Mouse (Mus musculus): ENCODE measurements at regions not wholly inside any gene's neighbourhood (a gene's known extent, or its start where the extent isn't known, plus 50 kb on each side); places are given as distances from the start of the nearest gene placed in this dataset.

DNA sequence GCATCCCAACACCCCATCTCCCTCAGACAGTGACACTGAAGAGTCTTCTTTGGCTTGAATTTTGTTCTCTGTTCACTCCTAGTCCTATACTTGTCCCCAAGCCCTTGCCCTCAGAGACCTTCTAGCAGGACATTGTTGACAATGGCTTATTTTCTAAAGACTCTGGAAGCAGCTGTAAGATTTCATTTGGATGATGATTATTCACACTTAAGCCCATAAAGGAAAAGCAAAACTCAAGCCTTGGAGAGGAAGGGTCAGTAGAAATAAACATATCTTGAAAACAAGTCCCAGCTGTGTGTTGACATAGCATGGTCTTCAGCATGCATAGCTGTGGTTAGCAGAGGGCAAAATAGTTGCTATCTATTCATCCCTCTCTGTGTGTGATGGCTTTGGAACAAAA lies 59.9 kb upstream of the Cdh11 start:
- no peak for DNase-seq (ENCODE audit: low read depth)

DNA sequence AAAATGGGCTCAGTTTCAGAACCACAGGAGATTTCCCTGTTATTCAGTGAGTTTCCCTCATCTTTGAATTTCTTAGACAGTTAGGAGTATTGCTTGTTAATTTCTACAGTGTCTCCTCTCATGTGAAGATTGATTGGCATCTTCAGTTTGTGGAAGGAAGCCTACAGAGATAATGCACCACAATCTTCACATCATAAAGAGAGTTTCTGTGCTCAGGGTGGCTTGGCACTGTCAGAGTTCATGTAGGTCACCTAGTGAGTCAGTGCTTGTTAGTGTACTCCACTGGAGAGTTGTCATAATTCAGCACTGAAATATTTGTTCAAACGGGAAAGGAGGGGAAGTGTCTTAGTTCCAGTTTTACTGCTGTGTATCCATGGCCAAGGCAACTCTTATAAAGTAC lies 74.6 kb upstream of the Cdh11 start:
- no peak for DNase-seq (ENCODE audit: low read depth)

DNA sequence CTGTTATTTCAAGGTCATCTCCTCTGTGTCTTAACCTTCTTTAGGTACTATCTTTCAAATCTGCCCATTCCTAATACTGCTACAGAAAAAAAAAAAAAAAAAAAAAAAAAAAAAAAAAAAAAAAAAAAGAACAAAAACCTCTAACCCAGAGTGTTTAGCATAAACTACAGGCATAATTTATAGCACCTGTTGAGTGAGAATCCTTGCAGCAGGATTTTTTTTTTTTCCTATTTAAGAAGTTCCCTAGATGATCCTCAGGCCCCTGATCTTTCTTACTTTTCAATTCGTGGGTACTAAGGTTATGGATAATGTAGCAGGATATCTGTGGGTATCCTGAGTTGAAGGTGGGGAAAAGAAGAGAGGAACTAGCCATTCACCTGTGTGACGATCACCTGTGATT lies 114.1 kb upstream of the Cdh11 start:
- DNase-seq (ENCODE audit: low read depth): no peak

GRCm38 (mm10) chr8:102900662-102901061 lies 115.2 kb upstream of the Cdh11 start:
- no peak for DNase-seq (ENCODE audit: low read depth)

DNA sequence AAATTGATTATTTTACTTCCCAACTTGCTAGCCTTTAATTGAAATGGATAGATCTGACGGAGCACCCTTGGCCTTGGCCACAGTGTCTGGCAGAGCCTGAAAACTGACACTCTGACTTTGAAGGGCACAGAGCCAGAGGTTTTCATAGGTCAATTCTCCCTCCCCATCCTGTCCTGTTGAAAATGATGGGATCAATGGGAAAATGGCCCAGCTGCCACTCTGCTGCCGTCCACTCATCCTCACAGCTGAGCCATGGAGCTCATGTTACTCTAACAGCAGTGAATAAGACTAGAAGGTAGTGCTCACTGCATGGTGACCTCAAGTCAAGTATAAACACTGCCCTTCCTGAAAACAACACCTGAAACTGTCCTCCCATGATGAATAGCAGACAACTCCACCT lies 122.0 kb upstream of the Cdh11 start:
- DNase-seq (ENCODE audit: low read depth): no peak

DNA sequence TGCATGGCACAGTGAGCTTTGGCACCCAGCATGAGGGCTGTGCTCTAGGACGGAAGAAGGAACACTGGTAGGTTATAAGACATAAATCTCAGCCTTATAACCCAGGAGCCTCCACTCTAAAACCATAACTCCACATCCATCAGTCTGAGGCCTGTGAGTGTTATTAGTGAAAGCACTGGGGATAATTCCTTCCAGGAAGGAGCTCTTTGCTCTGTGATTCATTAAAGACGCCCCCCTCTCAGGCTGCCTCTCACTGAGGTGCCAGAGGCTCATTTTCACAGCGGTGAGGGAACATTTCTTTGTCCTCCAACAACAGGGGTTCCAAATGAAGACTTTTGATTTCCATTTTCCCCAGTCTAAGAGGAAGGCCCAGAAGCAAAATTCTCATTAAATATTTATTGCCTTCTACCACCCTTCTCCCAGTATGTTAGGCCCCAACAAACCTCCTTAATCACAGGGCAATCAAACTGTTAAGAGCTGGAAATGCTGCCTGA lies 145.9 kb upstream of the Cdh11 start:
- no peak for DNase-seq (ENCODE audit: low read depth)

DNA sequence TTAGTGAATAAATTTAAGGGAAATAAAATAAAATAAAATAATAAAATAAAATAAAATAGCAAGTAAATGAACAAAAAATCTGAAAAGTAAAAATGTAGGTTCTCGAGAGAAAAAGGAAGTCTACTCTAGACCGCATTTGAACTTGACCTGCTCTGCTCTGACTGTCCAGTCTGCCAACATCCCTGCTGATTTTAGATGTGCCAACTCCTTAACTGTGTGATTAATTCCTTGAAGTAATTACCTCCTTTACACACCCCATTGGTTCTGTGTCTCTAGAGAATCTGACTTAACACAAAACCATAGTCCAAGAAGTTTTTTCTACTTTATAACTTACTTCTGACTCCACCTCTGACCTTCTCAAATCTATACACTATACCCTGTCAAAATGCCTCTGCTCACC lies 153.3 kb upstream of the Cdh11 start:
- DNase-seq (ENCODE audit: low read depth): no peak

- DNase-seq (ENCODE audit: low read depth): no peak
These were observed 160.1 kb upstream of the Cdh11 start for GRCm38 (mm10) chr8:102945546-102945945.

DNA sequence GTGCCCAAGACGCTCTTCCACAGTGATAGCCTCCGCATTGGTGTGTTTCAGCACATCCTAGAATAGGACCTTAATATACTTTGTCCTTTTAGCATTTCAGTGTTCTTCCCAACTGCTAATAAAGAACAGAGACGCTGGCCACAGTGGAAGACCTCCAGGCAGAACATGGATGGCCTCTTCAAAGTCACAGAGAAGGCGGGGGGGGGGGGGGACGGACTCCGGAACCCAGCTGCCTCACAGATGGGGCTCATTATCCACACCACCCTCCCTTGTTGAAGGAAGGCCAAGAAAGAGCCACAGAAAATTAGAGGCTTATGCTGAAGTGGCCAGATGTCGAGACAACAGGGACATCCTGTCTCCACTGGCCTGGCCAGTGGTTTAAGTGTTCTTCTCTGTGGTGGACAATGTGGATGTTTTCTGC lies 192.7 kb upstream of the Cdh11 start:
- no peak for DNase-seq (ENCODE audit: low read depth)

GRCm38 (mm10) chr8:102983220-102983909 lies 197.9 kb upstream of the Cdh11 start:
- no peak for DNase-seq (ENCODE audit: low read depth)

DNA sequence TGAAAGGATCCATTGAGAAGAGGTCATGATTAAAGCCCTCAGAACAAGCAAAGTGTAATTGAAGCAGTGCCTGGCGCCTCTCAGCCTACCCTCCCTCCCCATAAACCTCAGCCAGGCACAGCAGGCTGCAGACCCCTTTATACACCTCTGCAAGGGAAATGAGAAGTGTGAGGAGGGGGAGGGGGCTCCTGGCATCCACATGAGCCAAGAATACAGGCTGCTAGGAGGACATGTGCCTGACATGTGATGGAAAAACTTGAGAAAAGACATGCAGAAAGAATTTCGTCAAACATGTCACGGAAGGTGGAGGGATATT lies 198.4 kb upstream of the Cdh11 start:
- DNase-seq (ENCODE audit: low read depth): no peak

DNA sequence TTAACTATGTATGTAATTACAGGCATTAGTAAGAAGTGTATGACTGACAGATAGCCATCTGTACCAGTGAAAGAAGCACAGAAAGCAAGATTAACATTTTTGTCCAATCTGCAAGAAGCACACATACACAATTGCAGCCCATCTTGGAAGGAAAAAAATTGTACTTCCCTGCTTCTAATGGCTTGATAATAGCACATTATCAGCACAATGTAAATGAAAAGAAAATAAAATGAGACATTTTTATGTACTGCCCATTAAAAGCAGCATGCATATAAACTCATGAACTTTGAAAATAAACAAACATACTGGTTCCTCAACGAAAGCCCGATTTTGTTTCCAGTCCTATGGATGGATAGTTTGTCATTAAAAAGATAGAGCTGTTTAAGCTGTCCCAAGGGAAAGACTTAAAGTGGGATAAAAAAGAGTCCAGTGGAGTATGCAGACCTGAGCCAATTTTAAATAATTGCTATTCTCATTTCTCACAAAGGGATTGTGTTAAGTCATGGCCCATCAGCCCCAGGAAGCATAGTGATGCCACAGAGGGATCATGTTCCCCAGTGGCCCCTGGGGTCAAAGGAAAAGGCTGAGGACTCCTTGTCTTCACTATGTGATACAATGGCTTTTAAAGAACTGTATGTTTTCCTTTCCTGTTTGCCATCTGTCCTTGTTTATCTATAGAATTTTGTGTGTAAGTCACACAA lies 222.0 kb upstream of the Cdh11 start:
- no peak for DNase-seq (ENCODE audit: low read depth)

DNA sequence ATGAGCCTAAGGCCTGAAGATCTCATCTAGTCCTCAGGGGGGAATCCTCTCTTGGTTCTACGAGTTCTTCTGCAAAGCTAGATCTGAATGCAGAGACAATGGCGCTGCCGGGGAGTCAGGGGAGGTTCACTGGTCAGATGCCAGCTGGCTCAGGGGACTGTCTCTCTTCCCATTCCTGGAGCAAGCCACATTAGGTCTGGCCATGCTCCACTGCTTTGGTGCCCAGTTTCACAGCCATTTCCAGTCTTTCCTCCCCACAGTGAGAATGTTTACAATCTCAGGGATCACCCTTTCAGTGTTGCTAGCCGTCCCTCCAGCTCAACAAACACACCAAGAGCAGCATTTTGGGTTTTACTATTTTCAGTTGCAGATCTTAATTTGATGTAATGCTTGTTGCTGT lies 233.7 kb upstream of the Cdh11 start:
- no peak for DNase-seq (ENCODE audit: low read depth)

DNA sequence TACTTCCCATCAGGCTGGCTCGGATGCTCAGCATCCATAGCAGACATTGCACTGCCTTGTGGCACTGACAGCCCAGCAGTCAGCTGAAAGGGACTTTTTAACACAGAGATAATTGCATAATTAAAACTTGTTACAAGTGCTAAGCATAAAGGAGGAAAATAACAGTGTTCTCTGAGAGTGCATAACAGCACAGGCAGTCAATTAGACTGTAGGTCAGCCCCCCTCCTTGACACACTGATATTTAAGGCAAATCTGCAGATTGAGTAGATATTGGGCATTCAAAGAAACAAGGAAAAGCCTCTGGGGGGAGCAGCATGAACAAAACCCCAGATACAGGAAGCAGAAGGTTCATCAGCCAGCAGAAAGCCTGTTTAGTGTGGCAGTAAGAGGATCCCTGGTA lies 237.8 kb upstream of the Cdh11 start:
- DNase-seq (ENCODE audit: low read depth): no peak

DNA sequence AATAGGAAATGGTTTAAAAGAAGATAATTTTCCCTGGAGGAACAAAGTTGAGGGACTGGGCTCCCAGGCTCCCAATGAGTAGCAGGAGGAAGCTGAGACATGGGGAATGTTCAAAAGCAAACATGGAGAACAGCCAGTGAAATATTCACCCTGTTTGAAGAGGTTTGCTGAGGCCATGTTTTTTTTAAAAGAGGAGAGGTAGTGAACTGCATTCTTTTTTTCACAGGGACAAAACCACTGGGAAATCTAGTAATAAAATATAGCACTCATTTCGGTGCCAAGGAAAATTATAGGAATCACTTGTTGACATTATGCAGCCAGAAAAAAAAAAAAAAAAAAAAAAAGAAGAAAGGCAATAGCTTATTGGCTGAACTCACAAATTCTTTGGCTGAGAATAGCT lies 246.3 kb upstream of the Cdh11 start:
- no peak for DNase-seq (ENCODE audit: low read depth)

DNA sequence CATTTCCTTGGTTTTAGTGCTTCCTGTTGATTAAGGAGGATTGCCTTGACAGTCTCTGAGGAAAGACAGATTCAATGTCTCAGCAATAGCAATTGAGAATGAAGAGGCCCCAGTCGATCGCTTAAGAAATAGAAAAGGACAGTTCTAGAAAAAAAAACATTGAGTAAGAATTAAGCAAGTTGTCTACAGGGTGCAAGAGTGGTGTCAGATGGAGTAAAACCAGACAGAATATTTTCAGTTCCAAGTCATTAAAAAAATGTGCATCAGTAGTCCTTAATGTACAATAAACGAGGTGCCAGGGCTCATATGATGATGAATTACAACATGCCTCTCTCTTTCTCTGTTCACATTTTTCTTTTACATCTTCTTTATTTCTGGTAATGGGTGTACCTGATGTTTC lies 248.5 kb upstream of the Cdh11 start:
- no peak for DNase-seq (ENCODE audit: low read depth)

GRCm38 (mm10) chr8:103072079-103072635 lies 286.7 kb upstream of the Cdh11 start:
- no peak for DNase-seq (ENCODE audit: low read depth)

- DNase-seq (ENCODE audit: low read depth): no peak
These were observed 287.2 kb upstream of the Cdh11 start for GRCm38 (mm10) chr8:103072646-103073045.

DNA sequence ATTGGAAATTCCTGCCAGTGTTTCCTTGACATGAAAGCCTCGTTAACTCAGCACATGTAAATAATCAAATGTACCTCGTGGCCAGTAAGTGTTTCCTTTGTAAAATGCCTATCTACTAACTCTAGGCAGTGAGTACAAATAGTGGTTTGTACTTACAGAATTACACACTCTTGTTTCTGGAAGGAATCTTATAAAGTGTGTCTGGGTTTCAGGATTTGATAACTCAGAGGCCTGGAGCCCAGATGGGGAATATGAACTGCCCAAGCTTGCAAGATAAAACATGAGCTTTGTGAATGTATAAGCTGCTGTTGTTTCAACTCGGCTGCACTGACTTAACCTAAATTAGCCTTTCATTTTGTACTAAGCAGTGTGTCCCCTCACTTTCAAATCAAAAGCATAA lies 293.1 kb upstream of the Cdh11 start:
- no peak for DNase-seq (ENCODE audit: low read depth)

- no peak for DNase-seq (ENCODE audit: low read depth)
These were observed 301.6 kb upstream of the Cdh11 start for GRCm38 (mm10) chr8:103086956-103087482.

GRCm38 (mm10) chr8:103096496-103097092 lies 311.2 kb upstream of the Cdh11 start:
- no peak for DNase-seq (ENCODE audit: low read depth)

DNA sequence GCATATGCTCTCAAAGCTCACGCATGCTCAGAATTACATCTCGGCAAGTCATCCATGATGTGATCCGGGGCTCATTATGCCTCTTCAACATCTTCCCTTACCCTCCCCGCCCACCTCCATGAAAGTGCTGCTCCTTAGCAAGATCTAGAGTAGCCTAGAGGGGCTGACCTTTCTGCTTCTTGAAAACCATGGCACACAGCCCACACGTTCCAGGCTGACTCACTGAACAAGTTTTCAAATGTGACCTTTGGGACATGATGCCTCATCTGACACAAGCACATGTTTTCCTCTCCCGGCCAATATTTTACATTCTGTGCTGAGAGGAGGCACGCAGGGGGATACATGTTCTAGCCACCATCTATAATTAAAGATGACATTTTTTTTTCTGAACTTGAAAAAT lies 340.1 kb upstream of the Cdh11 start:
- no peak for DNase-seq (ENCODE audit: low read depth)

GRCm38 (mm10) chr8:103138136-103138535 lies 352.7 kb upstream of the Cdh11 start:
- no peak for DNase-seq (ENCODE audit: low read depth)

All from c-Kit-positive CD71-positive TER-119-negative erythroid progenitor cells, embryonic 14.5 days (primary cell).